Mouse (Mus musculus): ENCODE data around the gene Zfp953. TPM values are rescaled to one million over a fixed set of nuclear protein-coding genes. Genes with fewer than 3 reads are reported as not detected.
"Not testable (repeated sequence)": the region's sequence is repeated elsewhere in the genome, so short reads cannot be mapped to it uniquely, and the experiment has no call there.

The Zfp953 gene
- polyA plus RNA-seq (2014; fragmentation: Nextera tagmentation; extraction: Ambion mirVana) = 0.88 TPM in 2 replicates

DNA sequence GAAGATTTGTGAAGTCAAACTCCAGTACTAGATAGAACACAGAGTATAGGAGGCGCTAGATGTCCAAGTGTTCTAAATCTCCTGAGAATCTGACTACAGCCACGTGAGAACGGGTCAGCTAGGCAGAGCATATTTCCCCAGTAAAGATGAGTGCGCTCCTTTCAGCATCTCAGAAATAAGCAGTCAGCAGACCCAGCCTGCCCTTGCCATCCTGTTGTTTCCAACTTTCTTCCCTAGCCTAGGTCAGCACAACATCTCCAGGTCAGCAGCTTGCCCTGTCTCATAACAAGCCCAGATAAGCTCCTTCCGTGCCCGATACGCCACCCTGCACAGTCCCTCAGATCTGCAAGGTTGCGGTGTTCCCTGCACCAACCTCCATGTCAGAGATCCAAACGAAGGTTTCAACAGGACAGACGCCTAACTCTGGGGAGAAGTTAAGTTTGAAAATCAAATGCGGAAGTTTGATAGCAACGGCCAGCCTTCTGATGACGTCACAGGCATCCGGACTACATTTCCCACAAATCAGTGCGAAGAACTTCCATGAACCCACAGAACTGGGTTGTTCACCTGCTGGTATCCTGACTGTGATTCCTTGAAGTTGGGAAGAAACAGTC is at the start of gene Zfp953, which contains the start of gene Gm28044:
Zfp953 (minus strand) TSS at position 475 of the 614 bp plus-strand sequence.
Gm28044 (minus strand) TSS at position 406 of the 614 bp plus-strand sequence.
- H3K36me3 ChIP-seq (ENCODE audit: control insufficient read depth, insufficient read depth, low read length) = no peaks in the 10 kb centered on the region
- peak within 1 kb of the TSS; percentile 50 for H3K4me3 ChIP-seq (ENCODE audit: low read depth, low read length)
- H3K4me2 ChIP-seq (ENCODE audit: low read length) = peak within 1 kb of the TSS; percentile 76
- under 1% methylated on average over 15 of the region's 15 CpGs for WGBS
- H3K27ac ChIP-seq (ENCODE audit: low read depth, low read length) = no peak within 1 kb of the TSS
- no peaks in the 10 kb centered on the region for H3K4me1 ChIP-seq (ENCODE audit: control insufficient read depth, insufficient read depth, low read length)
- H3K9ac ChIP-seq (ENCODE audit: low read length) = peak within 1 kb of the TSS; percentile 65
- no peaks in the 10 kb centered on the region for H3K9me3 ChIP-seq (replicated peaks; ENCODE audit: control insufficient read depth, low read length)
- ATAC-seq (peak; percentile 97), DNase-seq (ENCODE audit: low spot score) (peak; percentile 95)
- H3K27me3 ChIP-seq (replicated peaks; ENCODE audit: control insufficient read depth, insufficient read depth, low read length) = no peaks in the 10 kb centered on the region

- H3K27ac ChIP-seq (ENCODE audit: low read depth, low read length); H3K4me1 ChIP-seq (ENCODE audit: control insufficient read depth, insufficient read depth, low read length); H3K27me3 ChIP-seq (replicated peaks; ENCODE audit: control insufficient read depth, insufficient read depth, low read length); H3K9me3 ChIP-seq (replicated peaks; ENCODE audit: control insufficient read depth, low read length); H3K36me3 ChIP-seq (ENCODE audit: control insufficient read depth, insufficient read depth, low read length): not testable (repeated sequence)
- 3% methylated on average over 14 of the region's 16 CpGs for WGBS
- DNase-seq (ENCODE audit: low spot score) (peak; percentile 82), ATAC-seq (peak; percentile 97)
- peak within 1 kb of the TSS; percentile 61 for H3K4me2 ChIP-seq (ENCODE audit: low read length)
- peak within 1 kb of the TSS; percentile 47 for H3K4me3 ChIP-seq (ENCODE audit: low read depth, low read length)
- H3K9ac ChIP-seq (ENCODE audit: low read length) = peak within 1 kb of the TSS; percentile 62
Observed at GRCm38 (mm10) chr13:67399183-67399903, 38.9 kb upstream of the Zfp953 start, which contains the start of gene Zfp429. Gene Zfp429 (minus strand): TSS chr13:67399819.

DNA sequence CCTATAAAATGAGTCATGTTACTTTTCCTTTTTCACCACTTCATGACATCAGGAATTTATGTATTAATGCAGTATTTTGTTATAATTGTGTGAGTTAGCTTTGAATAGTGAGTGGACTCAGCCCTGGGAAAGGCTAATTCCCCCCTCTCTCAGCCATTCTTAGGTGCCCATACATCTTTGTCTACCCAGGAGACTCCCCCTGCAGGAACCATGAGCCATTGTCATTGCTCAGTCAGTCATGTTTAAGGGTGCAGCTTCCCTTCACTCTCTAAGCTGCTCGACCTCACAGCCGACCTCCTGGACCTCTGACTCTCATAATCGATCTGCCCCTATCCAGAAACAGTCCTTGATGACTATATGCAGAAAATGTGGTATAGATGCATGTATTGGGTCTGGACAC is 15.8 kb upstream of the Zfp953 start:
- H3K9me3 ChIP-seq (replicated peaks; ENCODE audit: control insufficient read depth, low read length); H3K4me2 ChIP-seq (ENCODE audit: low read length); H3K4me3 ChIP-seq (ENCODE audit: low read depth, low read length); H3K27ac ChIP-seq (ENCODE audit: low read depth, low read length); H3K27me3 ChIP-seq (replicated peaks; ENCODE audit: control insufficient read depth, insufficient read depth, low read length); ATAC-seq; DNase-seq (ENCODE audit: low spot score); H3K36me3 ChIP-seq (ENCODE audit: control insufficient read depth, insufficient read depth, low read length); H3K9ac ChIP-seq (ENCODE audit: low read length); H3K4me1 ChIP-seq (ENCODE audit: control insufficient read depth, insufficient read depth, low read length): not testable (repeated sequence)
- 60% methylated on average over 3 of the region's 3 CpGs for WGBS

DNA sequence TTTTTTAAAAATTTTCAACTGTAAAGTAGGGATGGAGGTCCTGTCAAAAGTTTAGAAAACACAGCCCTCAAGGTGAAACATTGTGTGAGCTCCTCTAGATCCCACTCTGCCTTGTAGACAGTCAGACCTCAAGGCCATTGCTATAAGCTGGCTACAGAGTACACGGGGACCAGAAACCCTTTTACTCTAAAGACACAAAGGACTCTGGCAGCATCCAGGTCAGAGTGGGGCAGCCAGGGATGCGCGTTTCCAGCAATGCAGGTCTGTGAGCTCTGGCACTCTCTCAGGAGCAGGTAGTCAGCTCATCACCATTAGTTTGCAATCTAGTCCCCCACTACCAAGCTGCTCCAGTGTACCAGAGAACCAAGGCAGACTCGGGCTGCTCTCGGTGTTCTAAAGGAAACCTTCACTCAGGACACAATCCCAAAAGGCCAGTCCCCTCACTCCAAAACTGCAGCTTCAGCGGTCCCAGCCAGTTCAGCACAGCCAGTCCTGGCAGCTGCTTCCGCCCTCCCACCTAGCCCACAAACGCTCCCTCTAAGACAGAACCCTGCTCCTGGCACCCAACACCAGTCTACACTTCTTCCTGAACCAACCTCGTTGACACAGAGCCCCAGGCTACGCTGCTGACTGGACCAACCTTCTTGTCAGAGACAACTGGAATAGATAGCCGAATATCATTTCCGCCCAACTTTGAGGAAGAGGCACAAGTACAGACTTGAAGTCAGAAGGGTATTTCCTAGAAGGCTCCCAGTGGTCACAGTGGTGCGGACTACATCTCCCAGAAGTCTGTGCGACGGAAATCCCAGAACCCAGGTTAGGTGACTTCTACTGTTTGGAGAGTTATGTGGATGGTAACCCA is 14.9 kb upstream of the Zfp953 start, which contains the start of the genes Gm28041 and Zfp456:
Gm28041 (minus strand) TSS at position 684 of the 862 bp plus-strand sequence.
Zfp456 (minus strand) TSS at position 761 of the 862 bp plus-strand sequence.
- not testable (repeated sequence) for H3K27ac ChIP-seq (ENCODE audit: low read depth, low read length); H3K4me1 ChIP-seq (ENCODE audit: control insufficient read depth, insufficient read depth, low read length); H3K27me3 ChIP-seq (replicated peaks; ENCODE audit: control insufficient read depth, insufficient read depth, low read length); H3K9me3 ChIP-seq (replicated peaks; ENCODE audit: control insufficient read depth, low read length); H3K36me3 ChIP-seq (ENCODE audit: control insufficient read depth, insufficient read depth, low read length)
- DNase-seq (ENCODE audit: low spot score) = peak; percentile 67
- H3K4me3 ChIP-seq (ENCODE audit: low read depth, low read length) = peak within 1 kb of the TSS; percentile 27
- ATAC-seq = peak; percentile 94
- WGBS = 21% methylated on average over 13 of the region's 15 CpGs
- peak within 1 kb of the TSS; percentile 49 for H3K4me2 ChIP-seq (ENCODE audit: low read length)
- H3K9ac ChIP-seq (ENCODE audit: low read length) = peak within 1 kb of the TSS; percentile 13; the same call in 1 of the 2 replicates

DNA sequence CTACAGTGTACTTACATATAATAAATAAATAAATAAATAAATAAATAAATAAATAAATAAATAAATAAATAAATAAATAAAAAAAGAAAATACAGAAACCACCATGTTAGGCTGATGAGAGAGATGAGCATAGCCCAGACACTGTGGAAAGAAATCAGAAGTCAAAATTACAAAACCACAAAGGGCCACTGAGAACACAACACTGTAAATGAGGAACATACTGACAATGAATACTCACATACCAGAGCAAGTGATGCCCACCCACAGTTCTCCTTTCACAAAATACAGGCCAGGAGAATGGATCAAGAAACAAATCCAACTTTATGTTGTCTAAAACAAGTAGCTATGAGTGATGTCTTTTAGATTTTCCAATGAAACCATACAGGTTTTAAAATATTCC is 8.6 kb downstream of the Zfp953 start:
- Histone ChIP-seq H3K4me3 (ENCODE audit: low read depth, low read length) (no peak overlapping the region), H3K36me3 (ENCODE audit: control insufficient read depth, insufficient read depth, low read length) (no peaks in the 10 kb centered on the region), H3K4me2 (ENCODE audit: low read length) (no peak overlapping the region), H3K4me1 (ENCODE audit: control insufficient read depth, insufficient read depth, low read length) (no peaks in the 10 kb centered on the region), H3K27ac (ENCODE audit: low read depth, low read length) (no peak overlapping the region), H3K9me3 (replicated peaks; ENCODE audit: control insufficient read depth, low read length) (no peaks in the 10 kb centered on the region), H3K27me3 (replicated peaks; ENCODE audit: control insufficient read depth, insufficient read depth, low read length) (no peaks in the 10 kb centered on the region), H3K9ac (ENCODE audit: low read length) (no peak overlapping the region)
- ATAC-seq = no peak
- DNase-seq (ENCODE audit: low spot score) = no peak

DNA sequence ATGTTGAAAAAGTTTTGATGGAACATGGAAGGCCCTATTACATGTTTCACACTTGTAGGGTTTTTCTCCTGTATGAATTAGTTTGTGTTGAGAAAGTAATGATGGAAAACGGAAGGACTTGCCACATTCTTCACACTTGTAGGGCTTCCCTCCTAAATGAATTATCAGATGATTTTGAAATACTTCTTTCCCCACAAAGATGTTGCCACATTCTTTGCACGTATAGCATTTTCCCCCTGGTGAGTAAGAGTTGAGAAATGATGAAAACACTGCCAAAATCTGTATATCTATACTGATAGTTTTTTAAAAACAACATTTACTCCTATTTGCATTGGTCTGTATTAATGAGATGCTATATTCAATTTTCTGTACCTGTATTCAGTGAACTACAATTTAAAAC is 17.0 kb downstream of the Zfp953 start:
- 96% methylated on average over 2 of the region's 2 CpGs for WGBS
- H3K9ac ChIP-seq (ENCODE audit: low read length) = no peak overlapping the region
- no peak overlapping the region for H3K27ac ChIP-seq (ENCODE audit: low read depth, low read length)
- no peak for DNase-seq (ENCODE audit: low spot score)
- H3K36me3 ChIP-seq (ENCODE audit: control insufficient read depth, insufficient read depth, low read length) = no peaks in the 10 kb centered on the region
- H3K27me3 ChIP-seq (replicated peaks; ENCODE audit: control insufficient read depth, insufficient read depth, low read length) = no peaks in the 10 kb centered on the region
- no peak overlapping the region for H3K4me2 ChIP-seq (ENCODE audit: low read length)
- no peaks in the 10 kb centered on the region for H3K9me3 ChIP-seq (replicated peaks; ENCODE audit: control insufficient read depth, low read length)
- no peak for ATAC-seq
- no peaks in the 10 kb centered on the region for H3K4me1 ChIP-seq (ENCODE audit: control insufficient read depth, insufficient read depth, low read length)
- H3K4me3 ChIP-seq (ENCODE audit: low read depth, low read length) = no peak overlapping the region

DNA sequence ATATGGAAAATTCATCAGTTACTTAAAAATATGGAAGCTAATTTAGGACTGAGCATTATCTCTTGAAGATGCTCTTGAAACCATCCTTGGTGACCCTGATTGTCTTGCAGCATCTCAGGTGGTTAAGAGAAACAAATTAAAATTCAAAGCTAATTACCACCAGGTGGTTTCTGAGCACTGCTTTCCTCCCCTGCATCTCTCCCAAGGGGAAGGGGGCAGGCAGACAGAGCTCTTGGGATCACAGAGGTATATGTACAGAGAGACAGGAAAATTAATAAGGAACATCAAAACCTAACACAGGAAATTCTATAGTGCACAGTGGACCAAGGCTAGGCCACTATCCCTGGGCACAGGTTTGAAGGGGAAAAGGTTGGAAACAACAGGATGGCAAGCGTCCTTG is 27.5 kb downstream of the Zfp953 start:
- ATAC-seq = peak; percentile 47; the same call in 1 of the 2 replicates
- peak overlapping the region; percentile 70 for H3K9ac ChIP-seq (ENCODE audit: low read length)
- peak; percentile 9 for DNase-seq (ENCODE audit: low spot score)
- H3K4me3 ChIP-seq (ENCODE audit: low read depth, low read length) = peak overlapping the region; percentile 42
- H3K27me3 ChIP-seq (replicated peaks; ENCODE audit: control insufficient read depth, insufficient read depth, low read length) = no peaks in the 10 kb centered on the region
- H3K36me3 ChIP-seq (ENCODE audit: control insufficient read depth, insufficient read depth, low read length) = no peaks in the 10 kb centered on the region
- WGBS = 85% methylated on average over 1 of the region's 1 CpGs
- H3K9me3 ChIP-seq (replicated peaks; ENCODE audit: control insufficient read depth, low read length) = no peaks in the 10 kb centered on the region
- H3K4me1 ChIP-seq (ENCODE audit: control insufficient read depth, insufficient read depth, low read length) = peaks cover 4% of the 10 kb centered on the region; the same call in 1 of the 2 replicates
- H3K4me2 ChIP-seq (ENCODE audit: low read length) = peak overlapping the region; percentile 64
- H3K27ac ChIP-seq (ENCODE audit: low read depth, low read length) = no peak overlapping the region

DNA sequence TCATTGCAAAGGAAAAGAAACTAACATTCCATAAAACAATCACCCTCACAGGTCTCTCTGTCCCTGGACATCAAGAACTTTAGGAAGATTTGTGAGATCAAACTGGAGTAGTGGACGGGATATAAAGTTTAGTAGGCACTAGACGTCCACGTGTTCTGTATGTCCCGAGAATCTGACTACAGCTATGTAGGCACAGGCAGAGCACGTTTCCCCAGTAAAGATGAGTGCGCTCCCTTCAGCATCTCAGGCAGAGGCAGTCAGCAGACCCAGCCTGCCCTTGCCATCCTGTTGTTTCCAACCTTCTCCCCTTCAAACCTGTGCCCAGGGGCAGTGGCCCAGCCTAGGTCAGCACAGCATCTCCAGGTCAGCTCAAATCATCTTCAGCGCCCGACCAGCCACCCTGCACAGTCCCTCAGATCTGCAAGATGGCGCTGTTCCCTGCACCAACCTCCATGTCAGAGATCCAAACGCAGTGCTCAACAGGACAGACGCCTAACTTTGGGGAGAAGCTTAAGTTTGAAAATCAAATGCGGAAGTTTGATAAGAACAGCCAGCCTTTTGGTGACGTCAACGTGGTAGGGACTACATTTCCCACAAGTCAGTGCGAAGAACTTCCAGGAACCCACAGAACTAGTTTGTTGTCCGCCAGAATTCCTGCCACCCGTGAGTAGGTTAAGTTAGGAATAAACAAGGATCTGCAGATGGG is 28.2 kb downstream of the Zfp953 start, which contains the start of gene Zfp595:
Zfp595 (minus strand) TSS at position 552 of the 706 bp plus-strand sequence.
- Histone ChIP-seq H3K36me3 (ENCODE audit: control insufficient read depth, insufficient read depth, low read length) (no peaks in the 10 kb centered on the region), H3K27me3 (replicated peaks; ENCODE audit: control insufficient read depth, insufficient read depth, low read length) (no peaks in the 10 kb centered on the region), H3K4me3 (ENCODE audit: low read depth, low read length) (peak within 1 kb of the TSS; percentile 42), H3K9me3 (replicated peaks; ENCODE audit: control insufficient read depth, low read length) (no peaks in the 10 kb centered on the region), H3K4me1 (ENCODE audit: control insufficient read depth, insufficient read depth, low read length) (peaks cover 4% of the 10 kb centered on the region; the same call in 1 of the 2 replicates), H3K4me2 (ENCODE audit: low read length) (peak within 1 kb of the TSS; percentile 64), H3K9ac (ENCODE audit: low read length) (peak within 1 kb of the TSS; percentile 70), H3K27ac (ENCODE audit: low read depth, low read length) (no peak within 1 kb of the TSS)
- ATAC-seq (peak; percentile 92), DNase-seq (ENCODE audit: low spot score) (peak; percentile 91)
- WGBS = 18% methylated on average over 17 of the region's 17 CpGs

Data from forebrain, embryonic 14.5 days (tissue).